Mouse (Mus musculus) myocyte (in vitro differentiated cells): ENCODE measurements around the gene Sox5.

ENCODE experiments used
- MAX ChIP-seq: IDR thresholded peaks from one replicate; pipeline ENCODE4 v1.6.1; 2011; ENCODE audit warnings: low read depth, mild to moderate bottlenecking, control low read depth
- MYOD1 ChIP-seq, 3 experiments: IDR thresholded peaks; one replicate each; pipeline ENCODE4 v1.6.1; 2011; ENCODE audit warnings: control low read depth in 2 of 3, low read depth in 2 of 3, mild to moderate bottlenecking in 2 of 3, moderate library complexity in 1 of 3; ENCODE audit not compliant: insufficient read length in 2 of 3, control insufficient read depth in 1 of 3
- POLR2A ChIP-seq: IDR thresholded peaks from one replicate; pipeline ENCODE4 v1.6.1; 2011; ENCODE audit warnings: low read depth, mild to moderate bottlenecking, control low read depth, moderate library complexity; ENCODE audit not compliant: insufficient read length
- REST ChIP-seq: IDR thresholded peaks from one replicate; pipeline ENCODE4 v1.6.1; 2011; ENCODE audit warnings: mild to moderate bottlenecking, control low read depth, moderate library complexity; ENCODE audit not compliant: insufficient read depth, insufficient read length
- SRF ChIP-seq: IDR thresholded peaks from one replicate; pipeline ENCODE4 v1.6.1; 2011; ENCODE audit warnings: low read depth; ENCODE audit not compliant: control insufficient read depth, insufficient read length

- TF ChIP-seq MYOD1 (IDR thresholded peaks at IDR 0.05; ENCODE audit: control insufficient read depth in 1 of 3, insufficient read length in 2 of 3, low read depth in 2 of 3) (peak in 2 of 3 experiments; percentile 30 to 58), REST (no peak), POLR2A (no peak), SRF (no peak), MAX (no peak)
These were observed 178.9 kb downstream of the Sox5 start for GRCm38 (mm10) chr6:144602883-144603282.
